Mouse (Mus musculus) CD8-positive naive resting alpha-beta T cell, adult 2 months (primary cell): ENCODE data around the gene Ninl.

ENCODE experiments used
- DNase-seq, 2 experiments: peaks; one replicate each; pipeline ENCODE4 v3.0.0; 2022; ENCODE audit warnings: low read depth in 2 of 2, low spot score in 2 of 2

Ninl gene

DNA sequence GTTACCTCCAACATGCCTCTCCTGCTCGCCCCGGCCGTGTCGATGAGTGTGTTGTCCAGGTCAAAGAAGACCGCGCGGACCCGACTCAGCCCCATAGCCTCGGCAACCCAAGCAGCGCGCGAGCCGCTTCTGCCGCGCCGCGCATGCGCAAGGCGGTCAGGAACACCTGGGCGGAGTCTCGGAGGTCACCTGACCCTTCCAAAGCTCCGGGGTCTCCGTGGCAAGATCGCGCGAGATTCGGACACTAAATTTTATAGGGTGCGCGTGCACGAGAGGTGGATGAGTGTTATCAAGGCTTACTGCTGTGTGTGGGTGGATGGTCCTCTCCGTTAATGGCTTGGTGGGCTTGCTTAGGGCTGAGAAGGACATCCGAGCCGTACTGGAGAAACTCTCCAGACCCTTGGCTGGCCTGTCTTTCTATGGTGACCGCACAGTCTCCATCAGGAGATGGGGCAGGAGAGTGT is at the start of gene Ninl, which contains the start of gene Nanp:
Gene Ninl (minus strand): TSS at position 151 of the 464 bp plus-strand sequence.
Gene Nanp (minus strand): TSS at position 167 of the 464 bp plus-strand sequence.
- DNase-seq: peak; percentile 88

DNA sequence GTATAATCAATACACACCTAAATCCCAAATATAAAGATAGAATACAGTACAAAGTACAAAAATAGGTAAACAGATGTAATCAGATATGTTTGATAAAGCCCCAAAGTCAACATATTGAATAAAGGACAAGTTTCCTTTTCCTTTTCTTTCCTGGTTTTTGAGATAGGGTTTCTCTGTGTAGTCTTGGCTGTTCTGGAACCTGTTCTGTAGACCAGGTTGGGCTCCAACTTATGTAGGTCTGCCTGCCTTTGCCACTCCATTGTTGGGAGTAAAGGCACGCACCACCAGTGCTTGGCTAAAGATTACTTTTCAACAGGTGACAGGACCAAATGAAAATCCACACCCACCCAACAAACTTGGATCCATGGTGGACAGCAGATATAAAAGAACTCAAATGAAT is 17.5 kb upstream of the Ninl start:
- DNase-seq: no peak

DNA sequence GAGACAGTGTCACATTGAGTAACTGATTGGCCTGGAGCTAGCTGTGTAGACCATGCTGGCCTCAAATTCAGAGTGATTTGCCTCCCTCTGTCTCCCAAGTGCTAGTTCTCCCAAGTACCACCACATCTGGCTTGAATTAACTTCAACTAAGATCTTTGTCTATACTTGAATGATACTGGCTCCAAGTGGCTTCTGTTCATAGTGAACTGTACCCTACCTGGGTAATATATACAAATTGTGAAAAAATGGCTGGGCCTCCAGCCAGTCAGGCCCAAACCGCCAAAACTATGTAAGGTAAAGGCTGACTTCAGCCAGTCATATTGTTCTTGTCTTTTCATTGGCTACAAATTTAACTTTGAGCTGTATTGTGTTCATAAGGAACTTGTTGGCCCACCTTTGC is 1.2 kb upstream of the Ninl start:
- DNase-seq: no peak

DNA sequence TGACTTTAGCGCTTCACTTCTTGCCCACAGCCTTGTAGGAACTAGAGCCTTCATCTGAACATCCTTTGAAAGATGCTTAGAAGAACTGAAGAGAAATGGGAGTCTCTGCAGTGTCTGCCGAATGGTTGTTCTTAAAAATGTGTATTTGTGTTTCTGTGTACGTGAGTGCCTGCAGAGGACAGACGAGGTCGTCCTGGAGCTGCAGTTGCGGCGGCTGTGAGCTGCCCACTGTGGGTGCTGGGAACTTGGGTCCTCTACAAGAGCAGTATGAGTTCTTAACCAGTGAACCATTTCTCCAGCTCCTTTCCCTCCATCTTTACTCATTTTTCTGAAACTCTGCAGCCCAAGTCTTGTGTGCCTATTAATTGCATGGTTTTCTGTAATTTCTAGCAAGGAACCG is 544 bp upstream of the Ninl start:
- no peak for DNase-seq

DNA sequence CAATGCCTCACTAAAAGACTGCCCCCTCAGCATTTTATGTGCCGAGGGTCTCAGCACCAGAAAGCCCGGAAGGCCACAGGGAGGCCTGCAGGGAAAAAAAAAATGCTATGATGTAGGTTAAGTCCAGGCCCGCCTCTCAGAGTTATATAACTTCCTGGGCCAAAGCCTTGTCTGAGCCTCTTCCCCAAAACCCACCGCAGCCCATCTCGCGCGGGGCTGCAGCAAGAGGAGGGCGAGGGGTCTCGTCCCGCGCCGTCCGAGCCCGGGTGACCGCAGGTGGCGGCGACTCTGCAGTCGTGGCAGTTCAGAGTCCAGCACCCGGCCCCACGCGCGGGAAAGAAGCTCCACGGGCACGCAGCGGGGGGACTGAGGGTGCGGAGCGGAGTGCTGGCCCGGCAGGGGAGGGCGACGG is 365 bp downstream of the Ninl start:
- no peak for DNase-seq

DNA sequence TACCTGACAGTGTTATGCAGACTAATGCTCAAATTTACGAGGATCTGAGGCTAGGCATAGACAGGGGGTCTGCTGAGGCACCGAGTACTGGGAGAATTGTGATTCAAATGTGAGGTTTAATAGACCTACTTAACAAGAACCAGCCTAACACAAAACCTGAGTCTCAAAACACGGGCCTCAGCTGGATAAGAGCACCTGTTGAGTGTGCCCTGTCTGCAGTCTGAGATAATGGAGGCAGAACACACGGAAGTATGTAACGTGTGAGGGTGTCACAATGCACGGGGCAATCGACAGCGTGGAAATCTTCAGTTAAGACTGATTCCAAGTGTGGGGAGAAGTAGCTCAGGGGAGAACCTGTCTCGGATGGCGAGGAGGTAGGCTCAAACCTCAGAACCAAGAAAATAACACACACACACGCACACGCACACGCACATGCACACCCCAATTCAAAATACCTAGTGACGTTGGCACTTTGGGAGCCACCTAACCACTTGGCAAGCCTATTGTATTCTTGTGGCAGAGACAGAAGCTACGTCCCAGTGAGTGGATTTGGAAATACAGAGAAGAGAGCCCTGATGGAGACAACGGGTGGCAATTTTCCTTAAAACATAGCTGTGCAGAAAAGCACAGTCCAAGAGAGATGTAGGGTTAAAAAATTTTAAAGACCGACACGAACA is 1.2 kb downstream of the Ninl start:
- peak in 1 of 2 experiments; percentile 8 for DNase-seq

DNA sequence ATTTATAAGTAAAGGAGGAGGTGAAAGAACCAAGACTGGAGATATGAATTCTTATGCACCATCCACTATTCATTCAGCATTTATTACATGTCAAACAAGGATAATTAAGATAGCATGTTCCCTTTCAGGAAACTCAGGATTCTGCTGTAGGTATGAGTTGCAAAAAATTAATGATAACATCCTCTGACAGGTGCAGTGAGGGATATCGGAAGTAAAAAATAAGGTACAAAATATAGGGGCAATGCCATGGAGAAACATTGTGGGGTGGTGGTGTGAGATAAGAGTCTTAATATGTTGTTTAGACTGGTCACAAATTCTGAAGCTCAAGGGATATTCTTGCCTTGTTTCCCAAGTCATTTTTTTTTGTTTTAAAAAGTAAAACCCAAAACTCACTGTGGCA is 1.9 kb downstream of the Ninl start:
- DNase-seq: no peak

DNA sequence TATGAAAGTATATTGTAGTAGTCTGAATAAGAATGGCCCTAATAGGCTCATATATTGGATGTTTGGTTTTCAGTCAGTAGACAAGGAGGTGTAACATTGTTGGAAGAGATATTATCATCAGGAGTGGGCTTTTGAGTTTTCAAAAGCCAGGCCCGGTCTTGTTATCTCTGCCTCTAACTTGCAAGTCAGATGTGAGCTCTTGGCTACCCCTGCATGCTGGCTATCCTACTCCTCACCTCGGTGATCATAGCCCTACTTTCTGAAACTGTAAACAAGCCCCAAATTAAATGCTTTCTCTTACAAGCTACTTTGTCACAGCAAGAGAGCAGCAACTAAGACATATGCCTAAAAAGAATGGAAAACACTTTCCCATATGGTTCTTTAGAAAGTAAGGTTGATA is 2.5 kb downstream of the Ninl start:
- no peak for DNase-seq

DNA sequence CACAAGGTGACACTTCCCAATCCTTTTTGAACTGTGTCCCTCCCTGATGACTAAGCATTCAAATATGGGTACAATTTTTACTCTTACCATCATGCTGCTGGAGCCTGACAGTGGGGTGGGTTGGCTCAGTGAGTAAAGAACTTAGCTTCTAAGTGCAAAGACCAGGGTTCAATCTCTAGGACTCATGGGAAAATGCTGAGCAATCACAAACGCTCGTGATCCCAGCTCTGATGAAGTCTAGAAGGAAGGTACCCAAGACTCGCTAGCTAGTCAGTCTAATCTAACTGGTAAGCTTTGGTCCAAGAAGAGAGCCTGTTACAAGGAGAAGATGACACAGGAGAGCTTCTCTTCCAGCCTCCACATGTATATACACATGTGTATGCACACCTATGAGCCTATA is 4.7 kb downstream of the Ninl start:
- DNase-seq: no peak

DNA sequence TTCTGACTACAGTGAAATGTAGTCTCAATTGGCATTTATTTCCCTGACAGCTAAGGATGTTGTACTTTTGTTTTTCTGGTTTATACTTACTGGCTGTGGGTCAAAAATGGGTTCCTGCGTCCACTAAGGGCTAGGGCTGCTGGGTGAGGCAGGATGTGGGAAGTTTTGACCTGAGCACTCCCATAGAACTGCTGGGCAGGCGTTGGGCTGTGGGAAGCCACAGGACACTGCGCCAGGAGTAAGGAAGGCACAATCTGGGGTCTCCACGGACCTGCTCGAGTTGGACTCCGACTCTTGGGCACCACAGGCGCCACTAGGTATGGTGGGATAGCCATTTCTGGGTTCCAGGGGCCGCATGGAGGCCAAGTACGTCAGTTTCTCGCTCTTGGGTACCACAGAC is 18.0 kb downstream of the Ninl start:
- no peak for DNase-seq

DNA sequence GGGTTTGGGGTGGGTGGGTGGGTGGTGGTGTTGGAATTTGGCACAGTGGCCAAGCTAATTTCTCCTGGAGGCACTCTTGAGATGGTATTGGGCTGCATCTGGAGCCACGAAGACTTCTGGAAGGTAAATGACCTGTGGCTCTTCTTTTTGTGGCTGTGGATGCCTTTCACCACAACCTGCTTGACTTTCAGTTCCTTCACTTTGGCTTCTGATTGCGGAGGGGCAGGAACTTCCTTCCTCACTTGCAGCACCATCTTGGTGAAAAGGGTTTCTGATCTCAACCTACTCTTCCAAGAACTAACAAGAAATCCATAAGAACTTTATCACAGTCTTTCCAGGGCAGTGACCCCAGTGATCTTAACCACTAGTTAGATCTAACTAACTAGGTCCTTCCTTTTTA is 23.9 kb downstream of the Ninl start:
- DNase-seq: no peak

DNA sequence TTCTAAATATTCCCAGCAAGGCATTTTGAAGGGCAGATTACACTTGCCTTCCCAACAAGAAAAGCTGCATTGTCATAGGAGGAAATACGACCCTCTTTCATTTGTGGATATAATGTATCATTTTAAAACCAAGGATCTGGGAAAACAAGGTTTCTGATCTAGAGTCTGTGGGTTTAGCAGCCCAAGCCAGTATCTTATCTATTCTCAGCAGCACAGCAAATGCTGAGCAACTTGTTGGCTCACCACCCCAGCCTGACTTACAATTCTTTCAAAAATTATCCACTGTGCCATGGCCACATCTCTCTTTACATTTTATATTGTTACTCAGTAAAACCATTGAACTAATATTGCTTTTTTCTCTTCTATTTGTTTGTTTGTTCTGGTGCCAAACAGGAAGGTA is 27.9 kb downstream of the Ninl start:
- DNase-seq: no peak

DNA sequence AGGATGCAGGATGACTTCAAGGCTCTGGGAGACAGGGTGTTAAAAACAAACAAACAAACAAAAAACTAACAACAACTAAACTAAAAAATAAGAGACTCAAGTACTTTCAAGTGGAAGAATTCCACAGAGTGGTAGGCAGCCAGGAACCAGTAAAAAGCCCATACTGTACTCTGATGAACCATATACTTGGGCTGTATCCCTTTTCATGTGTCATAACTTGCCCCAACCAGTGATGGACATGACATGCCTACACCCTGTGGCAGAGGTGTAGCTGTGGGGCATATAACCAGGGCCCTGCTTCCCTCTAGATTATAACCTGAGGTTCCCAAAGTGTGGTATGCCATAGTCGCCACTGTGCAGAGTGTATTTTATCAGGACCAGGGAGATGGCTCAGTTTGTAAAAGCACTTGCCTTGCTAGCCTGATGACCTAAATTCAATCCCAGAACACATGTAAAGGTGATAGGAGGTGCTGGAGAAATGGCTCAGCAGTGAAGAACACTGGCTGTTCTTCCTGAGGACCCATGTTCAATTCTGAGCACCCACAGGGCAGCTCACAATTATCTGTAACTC is 29.6 kb downstream of the Ninl start:
- no peak for DNase-seq

DNA sequence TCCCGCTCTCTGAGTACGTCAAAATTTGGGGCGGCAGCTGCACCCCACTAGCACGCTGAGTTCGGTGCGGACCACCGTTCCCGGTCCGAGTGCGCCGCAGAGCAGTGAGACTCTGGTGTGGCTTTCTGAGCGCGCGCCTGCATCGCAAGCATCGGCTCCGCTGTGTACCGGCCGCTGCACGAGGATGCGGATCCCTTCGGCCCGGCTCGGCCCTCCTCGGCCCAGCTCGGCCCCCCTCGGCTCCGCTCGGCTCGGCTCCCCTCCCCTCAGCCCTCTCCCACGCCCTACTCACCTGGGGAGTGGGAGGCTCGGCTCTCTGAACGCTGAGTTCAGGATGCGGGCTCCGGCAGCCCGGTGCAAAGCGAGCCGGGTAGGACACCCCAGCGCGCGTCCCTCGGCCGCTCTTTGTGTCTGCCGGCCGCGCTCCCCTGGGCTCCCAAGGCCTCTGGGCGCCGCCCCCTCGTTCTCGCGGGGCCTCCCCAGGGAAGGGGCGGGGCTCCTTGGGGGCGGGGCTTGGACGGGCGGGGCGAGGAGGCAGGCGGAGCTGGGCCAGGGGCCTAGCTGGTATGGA is 30.2 kb downstream of the Ninl start:
- DNase-seq: no peak

DNA sequence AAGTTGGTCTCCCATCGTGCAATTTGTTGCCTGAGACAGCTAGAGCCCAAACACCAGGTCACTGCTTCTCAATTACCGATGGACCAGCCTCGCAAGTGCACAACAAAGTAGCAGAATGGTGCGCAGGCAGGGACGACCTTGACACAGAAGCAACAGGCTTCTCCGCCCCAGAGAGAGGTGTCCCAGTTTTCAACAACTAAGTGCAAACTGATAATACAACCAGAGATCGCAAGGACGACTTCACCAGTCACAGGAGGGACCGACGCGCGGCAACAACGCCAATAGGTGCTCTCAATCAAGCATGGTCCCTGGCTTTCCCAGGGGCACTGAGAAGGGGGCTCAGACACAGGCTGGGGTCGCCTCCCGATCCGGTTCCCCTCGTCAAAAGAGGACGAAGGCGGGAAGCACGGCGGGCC is 30.7 kb downstream of the Ninl start:
- no peak for DNase-seq

DNA sequence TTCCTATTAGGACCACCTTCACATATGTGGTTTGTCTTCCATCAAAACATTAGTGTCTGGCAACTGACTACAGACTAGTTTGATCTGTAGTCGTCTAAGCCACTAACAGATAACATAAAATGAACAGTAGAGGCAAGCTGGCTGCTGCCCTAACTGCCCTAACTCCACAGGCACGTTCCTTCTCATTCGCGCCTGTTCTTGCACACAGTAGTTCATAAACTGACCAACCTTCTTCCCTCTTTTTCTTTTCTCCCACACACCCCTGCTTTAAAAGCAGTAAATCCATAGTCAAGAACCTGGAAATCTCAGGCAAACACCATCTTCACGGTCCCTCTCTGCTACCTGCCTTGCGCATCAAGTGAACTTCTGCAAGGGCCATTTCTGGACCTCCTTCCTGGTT is 31.2 kb downstream of the Ninl start:
- no peak for DNase-seq

DNA sequence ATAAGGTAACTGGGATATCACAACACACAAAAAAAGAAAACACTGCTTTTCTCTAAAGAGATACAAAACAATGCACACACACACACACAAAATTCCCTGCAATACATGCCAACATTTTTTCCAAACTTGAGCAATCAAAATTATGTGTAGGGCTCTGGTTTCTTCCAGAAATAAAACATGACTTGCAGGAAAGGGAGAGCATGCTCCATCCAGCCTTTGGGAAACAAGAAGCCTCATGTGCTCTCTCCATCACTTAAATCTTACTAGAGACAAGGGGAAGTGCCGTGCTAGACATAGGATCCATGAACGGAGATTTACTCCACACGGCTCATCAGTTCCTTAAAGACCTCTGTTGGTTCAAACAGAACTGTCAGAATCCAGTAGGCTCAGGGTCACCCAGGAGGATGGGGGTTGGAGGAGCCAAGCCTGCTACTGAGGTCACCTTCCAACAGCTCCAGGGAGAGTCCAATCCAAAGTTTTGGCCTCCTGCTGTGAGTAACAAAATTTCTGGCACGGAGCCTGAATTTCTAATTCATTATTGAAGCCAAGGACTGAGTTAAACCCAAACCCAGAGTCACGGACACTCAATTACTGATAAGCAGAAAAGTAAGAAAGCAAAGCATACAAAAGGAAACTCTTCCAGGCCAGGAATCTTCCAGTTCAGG is 32.8 kb downstream of the Ninl start:
- DNase-seq: no peak

DNA sequence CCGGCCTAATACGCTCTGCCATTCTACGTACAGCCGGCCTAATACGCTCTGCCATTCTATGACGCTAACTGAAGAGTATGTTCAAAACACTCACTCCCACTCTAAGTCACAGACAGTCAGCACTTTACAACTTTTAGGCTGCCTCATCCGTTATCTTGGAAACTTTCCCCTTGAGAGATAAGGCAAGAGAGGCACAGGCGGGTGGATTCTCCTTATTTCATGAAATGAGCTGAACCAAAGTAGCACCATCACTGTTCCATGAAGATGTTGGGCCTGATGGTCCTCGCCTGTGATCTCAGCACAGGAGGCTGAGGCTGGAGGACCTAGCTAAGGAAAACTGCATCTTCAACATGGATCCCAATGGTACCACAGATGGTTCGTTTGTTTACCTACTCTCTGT is 34.8 kb downstream of the Ninl start:
- no peak for DNase-seq

DNA sequence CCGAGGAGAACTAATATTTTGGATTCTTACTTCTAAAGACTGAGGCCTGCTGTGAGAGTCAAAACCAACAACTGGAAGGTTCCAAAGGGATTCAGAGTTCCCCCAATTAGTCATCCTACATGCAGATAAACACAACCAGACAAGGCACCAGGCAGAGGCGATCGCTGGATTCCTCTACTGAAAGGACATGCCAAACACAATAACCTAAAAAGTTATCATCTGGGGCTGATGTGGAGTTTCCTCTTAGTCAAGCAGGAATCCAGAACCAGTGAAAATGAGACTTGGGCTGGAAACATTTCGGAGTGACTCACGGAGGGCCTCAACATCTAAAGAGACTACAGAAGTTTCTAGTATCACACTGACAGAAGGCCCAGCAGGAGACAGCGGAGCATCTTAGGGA is 35.4 kb downstream of the Ninl start:
- no peak for DNase-seq

DNA sequence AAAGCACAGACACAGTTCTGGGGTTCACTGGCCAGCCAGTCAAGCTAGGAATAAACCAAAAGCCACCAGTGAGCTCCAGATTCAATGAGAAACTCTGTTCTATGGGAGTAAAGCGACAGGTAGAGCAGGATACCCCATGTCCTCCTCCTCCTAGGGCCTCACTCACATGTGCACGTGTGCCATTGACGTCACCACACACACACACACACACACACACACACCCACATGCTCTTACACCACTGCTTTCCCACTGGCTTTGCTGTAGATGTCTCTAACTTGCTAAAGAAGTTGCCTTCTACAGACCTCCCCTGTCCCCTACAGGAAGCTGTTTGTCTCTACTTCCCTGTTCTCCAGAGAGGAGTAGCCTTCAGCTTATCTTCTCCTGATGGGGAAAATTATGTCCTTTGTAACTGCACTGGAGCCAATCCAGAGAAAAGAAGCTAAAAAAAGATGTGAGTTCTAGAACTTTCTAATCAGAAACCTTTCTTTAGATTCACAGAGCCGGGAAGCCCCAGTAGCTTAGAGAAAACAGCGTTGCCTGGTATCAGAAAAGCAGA is 37.5 kb downstream of the Ninl start:
- DNase-seq: no peak

DNA sequence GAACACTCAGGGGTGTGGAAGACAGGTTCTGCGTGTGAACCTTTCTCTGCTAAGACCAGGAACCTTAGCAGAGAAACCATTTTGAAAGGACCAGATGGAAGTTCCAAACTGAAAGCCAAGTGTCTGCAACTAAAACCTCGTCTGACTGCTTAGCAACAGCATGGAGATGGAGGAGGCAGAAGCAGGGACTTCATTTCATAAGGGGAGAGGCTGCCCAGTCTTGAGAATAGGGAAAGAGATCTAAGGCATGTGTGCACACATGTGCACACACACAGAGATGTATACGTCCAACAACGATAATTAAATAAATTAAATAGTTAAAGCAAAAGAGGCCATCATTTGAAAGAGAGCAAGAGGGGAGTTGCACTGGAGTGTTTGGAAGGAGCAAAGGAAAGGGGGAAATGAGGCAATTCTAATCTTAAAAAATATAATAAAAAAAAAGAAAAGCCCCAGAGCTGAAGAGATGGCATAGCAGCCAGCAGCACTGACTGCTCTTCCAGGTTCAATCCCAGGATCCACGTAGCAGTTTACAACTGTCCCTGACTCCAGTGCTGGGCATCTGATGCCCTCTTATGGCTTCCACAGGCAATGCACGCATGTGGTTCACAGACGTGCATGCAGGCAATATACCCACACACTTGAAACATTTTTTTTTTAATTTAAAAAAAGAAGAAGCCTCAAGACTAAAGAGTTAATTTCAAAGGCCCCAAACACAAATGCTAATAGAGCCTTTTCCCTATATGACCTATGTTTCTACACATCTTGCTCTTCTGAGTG is 38.6 kb downstream of the Ninl start:
- DNase-seq: no peak
